Mouse (Mus musculus): Measurements from ENCODE around the gene Grid2.

GRCm38 (mm10) chr6:64398413-64399098, 1142.9 kb downstream of the Grid2 start:
- TF ChIP-seq POLR2A (IDR thresholded peaks at IDR 0.05; ENCODE audit: extremely low read depth, insufficient read depth, low read length): no peak
- TF ChIP-seq CTCF (IDR thresholded peaks at IDR 0.05; ENCODE audit: low read depth, low read length): no peak
